Mouse (Mus musculus) small intestine, adult 2 months (tissue): ENCODE measurements around the gene Lcorl.

Source experiments
- CTCF ChIP-seq: fragments of 200-500 bp; IDR thresholded peaks from 2 replicates; pipeline ENCODE4 v1.5.1; 2012; ENCODE audit warnings: low read depth, mild to moderate bottlenecking, control low read depth, inconsistent platforms, low read length, moderate library complexity, mixed read lengths; ENCODE audit not compliant: insufficient replicate concordance, insufficient read length; ENCODE audit errors: extremely low read depth
- POLR2A ChIP-seq: fragments of 200-500 bp; IDR thresholded peaks from 2 replicates; pipeline ENCODE4 v1.6.1; 2012; ENCODE audit warnings: low read depth, mild to moderate bottlenecking, control low read depth, inconsistent platforms, low read length, moderate library complexity

DNA sequence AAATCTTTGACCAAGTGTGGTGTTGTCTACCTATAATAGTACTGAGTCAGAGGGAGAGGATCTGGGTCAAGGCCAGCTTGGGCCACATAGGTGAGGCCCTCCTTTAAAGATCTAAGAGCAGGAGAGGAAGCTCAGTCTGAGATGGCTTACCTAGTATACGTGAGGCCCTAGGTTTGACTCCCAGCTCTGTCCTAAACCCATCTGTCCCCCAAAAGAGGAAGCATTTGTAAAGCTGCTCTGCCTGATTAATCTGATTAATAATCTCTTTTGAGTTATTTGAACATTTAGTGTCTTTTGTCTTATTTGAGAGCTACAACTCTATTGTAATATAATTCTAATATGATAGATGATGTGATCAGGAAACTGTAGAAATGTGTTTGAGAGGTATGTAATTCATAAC, 174.0 kb downstream of the Lcorl start:
- no peak for TF ChIP-seq CTCF
- TF ChIP-seq POLR2A = no peak
